Mouse (Mus musculus): ENCODE measurements around the gene Bach2.

The Bach2 gene

DNA sequence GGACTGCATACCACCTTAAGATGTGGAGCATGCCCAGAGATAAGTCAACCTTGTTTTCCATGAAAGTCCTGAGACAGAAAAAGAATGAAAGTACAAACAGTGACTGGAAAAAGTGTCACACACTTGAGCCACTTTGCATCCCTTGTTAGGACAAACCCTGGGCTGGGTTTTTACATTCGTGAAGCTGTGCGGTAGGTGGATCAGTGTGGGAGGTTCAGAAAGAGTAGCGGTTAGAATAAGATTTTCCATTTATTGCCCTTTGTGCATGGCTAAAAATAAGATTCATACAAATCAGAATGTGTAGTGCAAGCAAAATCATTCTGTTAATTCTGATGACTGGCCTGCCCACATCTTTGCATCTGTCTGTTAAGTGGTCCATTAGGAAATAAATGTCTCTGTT lies 187.0 kb downstream of the Bach2 start:
- no peak for DNase-seq (ENCODE audit: low read depth, low spot score)

DNA sequence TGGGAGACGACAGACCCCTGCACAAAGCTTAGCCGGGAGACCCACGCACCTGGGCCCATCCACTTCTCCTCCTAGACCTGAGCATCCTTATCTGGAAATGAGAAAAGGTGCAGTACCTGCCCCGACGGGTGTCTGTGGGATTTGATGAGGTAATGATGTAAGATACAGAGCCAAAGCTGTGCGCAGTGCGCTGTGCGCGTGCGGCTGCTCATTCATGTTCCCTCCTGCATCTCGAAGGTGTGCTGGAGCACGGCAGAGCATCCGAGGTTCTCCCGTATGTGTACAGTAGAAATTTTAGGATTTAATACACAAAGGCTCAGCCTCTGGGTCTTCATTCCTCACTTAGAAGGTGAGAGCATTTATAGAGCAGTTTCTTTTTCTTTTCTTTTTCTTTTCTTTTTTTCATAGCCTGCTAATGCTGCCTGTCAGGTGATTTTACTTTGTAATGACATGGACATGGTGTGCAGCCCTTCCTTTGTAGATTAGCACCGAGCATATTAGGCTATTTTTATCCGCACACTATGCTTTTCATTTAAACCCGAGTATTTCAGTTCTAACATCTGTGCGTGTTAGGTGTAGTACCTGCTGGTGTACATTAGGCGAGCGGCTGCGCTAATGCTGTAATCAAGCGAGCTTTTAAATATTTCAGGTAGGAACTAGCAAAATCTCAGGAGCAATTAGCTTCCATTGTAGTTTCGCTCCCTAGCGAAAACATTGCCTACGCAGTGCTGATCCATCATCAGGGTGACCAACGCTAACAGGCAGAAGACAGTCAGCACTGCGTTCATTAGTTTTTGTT lies 188.4 kb downstream of the Bach2 start:
- DNase-seq (ENCODE audit: low read depth, low spot score): peak; percentile 15

DNA sequence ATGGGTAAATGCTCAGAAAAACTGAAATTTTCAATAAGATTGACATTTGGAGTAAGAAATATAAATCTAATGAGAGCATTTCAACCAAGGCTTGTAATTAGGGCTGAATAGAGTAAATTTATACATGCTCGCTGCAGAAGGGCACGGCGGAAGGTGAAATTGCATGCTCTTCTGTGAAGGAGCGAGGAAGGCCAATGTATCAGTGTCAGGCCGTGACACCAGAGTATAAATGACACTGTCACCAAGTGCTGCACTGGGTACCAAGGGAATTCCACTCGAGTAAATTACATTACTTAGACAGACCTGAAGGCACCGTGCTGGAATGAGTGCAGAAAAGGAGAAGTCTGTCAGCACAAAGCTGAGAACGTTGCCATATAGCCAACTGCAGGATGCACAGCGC lies 190.1 kb downstream of the Bach2 start:
- no peak for DNase-seq (ENCODE audit: low read depth, low spot score)

DNA sequence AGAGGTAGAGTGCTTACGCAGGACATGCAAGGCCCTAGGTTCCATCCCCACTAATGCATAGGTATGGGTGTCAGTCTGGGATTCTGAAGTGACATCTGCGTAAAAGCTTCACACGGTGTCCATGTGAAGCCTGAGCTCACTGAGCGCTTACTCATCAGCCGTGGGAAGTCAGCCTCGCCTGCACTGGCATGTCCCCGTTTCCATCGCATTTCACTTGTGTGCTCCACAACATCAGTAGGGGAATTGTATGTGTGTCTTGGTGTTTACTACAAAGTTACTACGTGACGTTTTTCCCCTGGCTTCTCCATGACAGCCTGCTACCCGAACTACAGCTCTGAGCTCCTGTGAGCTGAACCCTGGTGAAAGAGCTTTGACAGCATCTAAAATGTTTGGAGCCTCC lies 191.5 kb downstream of the Bach2 start:
- DNase-seq (ENCODE audit: low read depth, low spot score): no peak

DNA sequence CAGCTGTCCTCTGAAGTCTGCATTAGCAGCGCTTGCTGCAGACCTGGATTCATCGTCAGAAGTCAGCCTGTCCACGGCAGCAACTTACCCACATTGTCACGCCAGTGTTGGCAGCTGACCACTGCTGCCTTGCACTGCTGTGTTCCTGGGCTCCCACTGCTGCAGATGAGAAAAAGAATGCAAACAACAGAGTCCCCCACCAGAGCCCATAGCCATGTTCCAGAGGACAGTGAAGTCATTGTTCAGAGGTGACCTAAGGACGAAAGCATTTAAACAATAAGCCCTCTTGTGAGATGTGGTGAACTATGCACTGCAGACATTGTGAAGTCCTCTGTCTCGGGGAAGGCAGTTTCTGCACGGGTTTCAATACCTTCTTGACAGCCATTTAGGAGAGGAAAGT lies 192.4 kb downstream of the Bach2 start:
- no peak for DNase-seq (ENCODE audit: low read depth, low spot score)

DNA sequence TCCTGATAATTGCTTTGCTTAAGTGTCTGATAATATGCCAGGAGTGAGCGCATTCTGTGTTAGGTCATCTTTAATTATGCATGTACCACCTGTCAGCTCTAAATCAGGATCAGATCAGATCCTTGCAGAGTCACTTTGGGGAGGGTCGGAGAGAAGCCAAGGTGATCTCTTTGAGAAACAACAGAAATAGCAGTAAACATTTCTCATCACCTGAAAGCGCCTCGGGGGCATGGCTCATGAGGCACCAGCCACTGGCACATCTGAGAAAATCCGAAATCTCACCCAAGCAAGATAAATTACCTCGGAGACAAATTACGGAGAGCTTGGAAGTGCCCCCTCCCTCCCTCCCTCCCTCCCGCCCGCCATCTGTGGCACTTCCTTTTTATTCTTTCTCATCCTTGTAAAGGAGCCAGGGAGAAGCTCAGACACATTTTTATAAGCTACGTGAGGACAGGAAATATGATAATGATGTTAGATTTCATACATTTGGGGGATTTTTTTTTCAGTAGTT lies 193.7 kb downstream of the Bach2 start:
- no peak for DNase-seq (ENCODE audit: low read depth, low spot score)

DNA sequence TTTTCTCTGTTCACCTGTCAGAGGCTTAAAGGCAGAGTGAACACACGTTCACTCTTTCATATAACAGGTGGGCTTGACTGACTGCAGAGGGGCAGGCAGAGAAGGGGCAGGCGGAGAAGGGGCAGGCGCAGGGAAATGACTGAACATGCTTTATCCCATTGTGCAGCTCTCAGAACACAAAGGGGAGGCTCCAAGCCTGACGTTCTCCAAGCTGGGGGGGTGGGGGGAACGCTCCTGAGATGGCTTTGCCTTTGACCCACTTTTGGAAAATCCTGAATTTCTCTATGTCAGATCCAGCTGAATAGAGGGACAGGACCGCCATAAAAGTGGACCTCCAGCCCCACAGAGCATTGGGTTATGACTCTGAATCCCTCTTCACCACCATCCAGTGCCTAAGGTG lies 194.3 kb downstream of the Bach2 start:
- no peak for DNase-seq (ENCODE audit: low read depth, low spot score)

DNA sequence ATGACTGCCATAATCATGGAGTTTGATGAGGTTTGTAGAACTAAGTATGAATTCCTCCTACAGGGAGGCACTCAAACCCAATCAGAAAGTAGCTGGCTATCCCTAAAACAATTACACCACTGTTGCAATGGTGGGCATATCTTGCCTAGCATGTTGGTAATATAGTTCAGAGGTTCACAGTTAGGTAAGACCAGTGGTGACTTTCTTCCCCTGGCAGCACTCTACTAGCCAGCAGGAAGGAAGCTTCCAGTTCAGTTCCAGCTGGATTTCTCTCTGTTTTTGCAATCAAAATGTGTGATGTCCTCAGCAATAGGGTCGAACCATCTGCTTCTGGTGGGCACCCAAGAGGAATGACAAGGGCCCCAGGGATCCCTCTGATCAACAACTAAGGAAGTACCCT lies 196.0 kb downstream of the Bach2 start:
- no peak for DNase-seq (ENCODE audit: low read depth, low spot score)

DNA sequence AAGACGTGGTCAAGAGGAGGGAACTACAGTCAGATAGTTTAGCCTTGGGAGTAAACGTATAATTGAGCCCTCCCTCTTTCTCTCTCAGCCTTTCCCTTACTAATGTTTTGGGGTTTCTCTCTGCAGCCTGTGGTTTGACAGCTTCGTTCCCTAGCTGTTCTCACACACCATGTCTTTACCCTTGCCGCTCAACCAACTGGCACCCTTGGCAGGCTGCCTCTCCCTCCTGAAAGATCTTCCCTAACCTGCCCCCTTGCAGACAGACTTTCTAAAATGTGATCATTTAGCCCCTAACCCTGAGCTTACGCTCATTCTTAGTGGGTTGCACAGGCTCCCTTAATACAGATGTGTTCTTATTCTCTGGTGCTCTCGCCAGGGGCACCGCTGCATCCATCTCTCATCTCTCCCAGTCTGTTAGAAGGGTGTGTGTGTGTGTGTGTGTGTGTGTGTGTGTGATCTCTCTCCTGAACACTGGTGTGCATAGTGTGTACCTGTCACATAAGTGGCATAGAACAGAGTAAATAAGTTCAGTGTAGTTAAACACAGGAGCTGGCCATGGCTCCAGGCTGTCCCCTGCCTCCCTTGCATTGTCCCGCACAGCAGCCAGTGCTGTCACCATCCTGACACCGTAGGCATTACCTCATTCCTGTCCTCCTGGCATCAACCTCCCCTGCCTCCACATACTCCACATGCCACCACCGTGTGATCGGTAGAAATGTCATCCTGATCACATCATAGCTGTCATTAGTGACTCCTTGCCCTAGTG lies 201.6 kb downstream of the Bach2 start:
- no peak for DNase-seq (ENCODE audit: low read depth, low spot score)

DNA sequence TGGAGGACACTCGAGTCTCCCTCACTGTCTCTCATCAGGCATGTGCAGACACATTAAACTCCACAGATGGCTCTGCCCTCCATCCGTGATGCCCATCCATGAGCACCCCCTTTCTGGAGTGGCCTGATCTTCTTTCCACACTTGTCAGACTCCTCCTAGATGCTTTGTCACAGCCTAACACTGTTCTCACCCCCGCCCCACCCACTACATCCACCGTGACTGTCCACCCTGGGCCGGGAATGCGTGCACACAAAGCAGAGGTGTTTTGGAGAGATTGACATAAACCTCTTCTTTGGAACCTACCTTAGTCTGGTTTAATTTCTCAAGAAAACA lies 202.1 kb downstream of the Bach2 start:
- no peak for DNase-seq (ENCODE audit: low read depth, low spot score)

DNA sequence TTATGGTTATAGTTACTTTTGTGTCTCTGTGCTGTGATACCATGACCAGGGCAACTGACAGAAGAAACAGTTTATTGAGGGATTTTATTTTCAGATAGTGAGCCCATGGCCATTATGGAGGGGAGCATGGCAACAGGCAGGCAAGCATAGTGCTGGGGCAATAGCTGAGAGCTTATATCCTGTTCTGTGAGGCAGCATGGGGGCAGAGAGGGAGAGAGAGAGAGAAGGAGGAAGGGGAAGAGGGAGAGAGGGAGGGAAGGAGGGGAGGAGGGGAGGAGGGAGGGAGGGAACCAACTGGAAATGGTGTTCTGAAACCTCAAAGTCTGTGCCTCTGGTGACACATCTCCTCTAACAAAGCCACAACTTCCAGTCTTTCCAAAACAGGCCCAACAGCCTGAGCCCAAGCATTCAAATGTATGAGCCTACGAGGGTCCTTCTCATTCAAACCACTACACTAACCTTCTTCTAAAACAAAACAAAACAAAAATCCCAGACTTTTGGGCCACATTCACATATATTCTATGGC lies 206.1 kb downstream of the Bach2 start:
- no peak for DNase-seq (ENCODE audit: low read depth, low spot score)

DNA sequence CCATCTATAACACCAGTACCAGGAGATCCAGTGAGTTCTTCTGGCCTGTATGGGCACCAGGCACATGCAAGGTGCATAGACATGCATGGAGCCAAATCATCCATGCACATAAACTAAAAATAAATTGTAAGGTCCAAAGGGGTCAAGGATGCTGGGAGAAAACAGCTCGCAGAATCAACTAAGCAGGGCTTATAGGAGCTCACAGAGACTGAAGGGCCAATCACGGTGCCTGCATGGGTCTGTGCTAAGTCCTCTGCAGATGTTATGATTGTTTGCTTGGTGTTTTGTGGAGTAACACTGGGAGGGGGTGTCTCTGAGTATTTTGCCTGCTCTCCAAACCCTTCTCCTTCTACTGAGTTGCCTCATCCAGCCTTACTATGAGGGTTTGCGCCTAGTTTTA lies 209.2 kb downstream of the Bach2 start:
- no peak for DNase-seq (ENCODE audit: low read depth, low spot score)

DNA sequence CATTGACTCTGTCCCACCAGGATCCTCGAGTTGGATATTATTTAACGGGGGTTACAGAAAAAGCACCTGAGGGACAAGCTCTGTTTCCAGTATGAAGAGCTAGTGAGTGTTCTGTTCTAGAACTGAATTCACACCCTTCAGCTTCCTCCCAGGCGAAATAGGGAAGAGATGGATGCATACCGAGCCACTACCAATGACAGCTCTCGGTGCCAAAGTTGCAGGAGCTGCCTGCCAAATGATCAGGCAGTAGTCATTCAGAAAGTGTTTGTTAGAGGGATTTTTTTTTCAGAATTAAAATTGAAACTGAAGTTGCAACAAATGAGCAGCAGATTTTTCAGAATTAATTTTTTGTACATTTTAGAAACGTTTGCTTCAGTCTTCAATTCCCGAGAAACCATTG lies 223.4 kb downstream of the Bach2 start:
- DNase-seq (ENCODE audit: low read depth, low spot score): no peak

DNA sequence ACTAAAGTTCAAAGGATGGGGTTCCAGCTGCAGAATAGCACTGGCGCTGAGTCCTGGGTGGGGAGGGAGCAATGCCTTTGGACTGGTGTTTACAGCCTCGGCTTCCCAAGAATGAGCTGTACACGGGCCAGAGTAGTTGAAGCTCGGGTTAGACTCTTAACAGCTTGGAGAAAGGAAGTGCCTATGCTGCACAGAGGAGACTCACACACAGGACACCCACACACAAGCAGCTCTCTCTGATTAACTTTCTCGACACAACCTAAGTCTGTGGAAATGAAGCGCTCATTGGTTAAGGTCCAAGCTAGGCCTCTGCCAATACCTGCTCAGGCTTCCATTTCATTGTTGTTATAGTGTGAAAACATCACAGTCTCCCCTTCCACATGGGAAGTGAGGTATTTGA lies 224.5 kb downstream of the Bach2 start:
- DNase-seq (ENCODE audit: low read depth, low spot score): no peak

DNA sequence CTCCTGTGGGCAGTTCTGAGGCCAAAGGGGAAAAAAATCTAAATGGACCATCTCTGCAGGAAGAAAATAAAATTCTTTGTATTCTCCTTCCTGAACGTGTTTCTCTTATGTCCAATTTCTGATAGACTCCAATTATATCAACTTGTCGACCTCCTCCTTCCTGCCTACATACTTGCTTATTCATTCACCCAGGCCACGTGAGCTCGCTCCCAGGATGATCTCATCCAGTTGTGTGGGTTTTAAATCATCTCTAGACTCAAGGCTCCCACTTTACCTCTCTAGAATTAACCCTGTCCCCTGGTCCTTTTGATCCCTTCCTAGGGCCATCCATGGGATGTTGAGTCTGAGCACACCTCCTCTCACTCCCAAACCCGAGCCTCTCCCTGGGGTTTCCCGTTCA lies 225.9 kb downstream of the Bach2 start:
- DNase-seq (ENCODE audit: low read depth, low spot score): no peak

DNA sequence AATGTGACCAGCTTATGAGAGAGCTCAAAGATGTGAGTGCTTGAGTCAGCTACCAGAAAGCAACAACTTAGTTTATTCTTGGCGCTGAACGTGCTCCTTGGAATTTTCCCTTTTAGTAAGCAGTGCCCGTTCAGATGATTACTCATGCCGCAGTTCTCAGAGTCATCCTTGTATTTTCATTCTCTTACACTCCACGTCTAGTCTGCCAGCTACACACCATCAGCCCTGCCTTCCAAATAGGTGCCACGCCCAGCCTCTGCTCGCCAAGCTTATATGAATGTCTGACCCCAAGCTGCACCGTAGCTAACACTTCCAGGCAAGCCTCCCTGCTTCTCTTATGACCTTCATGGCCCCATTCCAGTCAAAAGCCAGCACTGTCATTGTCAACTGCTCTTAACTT lies 227.4 kb downstream of the Bach2 start:
- peak; percentile 21 for DNase-seq (ENCODE audit: low read depth, low spot score)

DNA sequence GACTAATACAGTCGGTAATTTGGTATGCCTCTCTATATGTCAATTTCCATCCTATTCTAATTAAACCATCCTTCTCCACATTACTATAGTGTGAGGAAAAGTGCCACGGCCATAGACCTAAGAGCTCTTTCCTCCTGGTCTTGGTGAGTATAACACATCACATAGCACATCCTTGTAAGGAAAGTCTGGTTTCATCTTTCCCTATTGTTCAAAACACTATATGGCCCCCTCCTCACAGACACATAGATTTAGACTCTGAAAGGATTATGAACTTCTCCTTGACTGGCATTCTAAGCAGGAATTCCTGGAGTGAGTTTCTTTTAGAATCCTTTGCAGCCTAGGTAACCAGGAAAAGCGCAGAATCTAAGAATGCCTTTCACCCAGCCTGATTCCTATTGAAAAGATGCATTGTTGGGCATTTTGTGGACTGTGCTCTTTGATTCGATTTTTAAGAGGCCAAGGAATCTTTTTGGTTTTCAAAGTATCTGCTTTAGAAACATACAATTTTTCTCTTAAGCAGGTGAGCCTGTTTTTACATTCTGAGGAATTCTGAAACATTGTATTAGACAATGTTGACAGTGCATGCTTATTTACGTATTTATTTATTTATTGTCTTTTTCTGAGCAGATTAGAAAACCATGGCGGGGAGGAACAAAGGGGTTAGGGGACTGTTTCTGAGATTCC lies 239.5 kb downstream of the Bach2 start:
- DNase-seq (ENCODE audit: low read depth, low spot score): no peak

DNA sequence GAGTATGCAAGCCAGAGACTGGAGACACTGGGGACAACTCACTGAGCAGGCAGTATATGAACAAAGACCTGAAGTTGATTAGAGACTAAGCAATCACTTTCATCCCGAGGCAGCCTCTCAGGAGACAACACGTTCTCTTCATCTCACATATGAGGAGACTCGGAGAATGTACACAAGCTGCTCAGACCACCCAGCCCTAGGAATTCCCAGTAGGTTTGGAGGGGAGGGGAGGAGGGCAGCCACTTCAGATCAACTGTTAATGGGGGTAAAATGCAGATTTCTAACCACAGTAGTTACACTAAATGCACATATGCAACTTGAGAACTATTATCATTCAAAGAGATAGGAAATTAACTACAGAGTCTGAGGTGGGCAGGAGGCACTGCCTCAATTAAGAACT lies 240.6 kb downstream of the Bach2 start:
- DNase-seq (ENCODE audit: low read depth, low spot score): peak; percentile 26

DNA sequence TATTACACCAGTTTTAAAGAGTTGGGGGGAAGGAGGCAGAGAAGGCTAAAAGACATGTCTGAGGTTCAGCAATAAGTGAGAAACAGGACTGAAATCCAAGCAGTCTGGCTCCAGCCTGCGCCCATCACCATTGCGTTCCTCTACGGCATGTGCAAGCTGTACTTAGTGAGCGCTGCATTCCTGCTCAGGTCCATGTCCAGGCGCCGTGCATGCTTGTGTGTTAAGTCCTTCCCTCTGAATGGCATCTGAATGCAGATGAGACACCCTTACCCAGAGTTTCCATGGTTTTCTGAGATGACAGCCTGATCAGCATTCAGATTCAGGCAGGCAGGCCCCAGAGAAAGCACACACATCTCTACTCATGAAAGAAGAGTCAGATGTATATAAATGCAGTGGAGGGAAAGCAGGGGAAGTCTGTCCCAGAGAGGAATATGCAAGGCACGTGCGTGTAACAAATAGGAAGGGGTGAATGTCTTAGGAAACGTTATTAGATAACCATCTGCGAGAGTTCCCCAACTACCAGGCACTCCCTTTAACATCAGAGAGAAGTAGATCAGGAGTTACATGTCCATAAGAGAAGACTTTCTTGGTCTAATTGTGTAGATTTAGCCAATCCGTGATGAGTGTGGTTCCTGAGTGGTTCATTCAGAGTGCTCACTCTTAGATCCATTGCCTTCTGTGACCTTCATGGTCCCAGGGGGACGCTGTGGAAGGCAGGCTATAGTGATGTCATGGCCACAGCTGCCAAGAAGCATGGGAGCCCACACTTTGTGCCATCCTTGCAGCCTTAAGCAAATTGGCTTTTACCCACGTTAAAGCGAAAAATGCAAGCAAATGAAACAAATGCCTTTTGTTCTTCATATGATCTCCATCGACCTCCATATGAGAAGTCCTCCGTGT lies 241.4 kb downstream of the Bach2 start:
- peak; percentile 14 for DNase-seq (ENCODE audit: low read depth, low spot score)

DNA sequence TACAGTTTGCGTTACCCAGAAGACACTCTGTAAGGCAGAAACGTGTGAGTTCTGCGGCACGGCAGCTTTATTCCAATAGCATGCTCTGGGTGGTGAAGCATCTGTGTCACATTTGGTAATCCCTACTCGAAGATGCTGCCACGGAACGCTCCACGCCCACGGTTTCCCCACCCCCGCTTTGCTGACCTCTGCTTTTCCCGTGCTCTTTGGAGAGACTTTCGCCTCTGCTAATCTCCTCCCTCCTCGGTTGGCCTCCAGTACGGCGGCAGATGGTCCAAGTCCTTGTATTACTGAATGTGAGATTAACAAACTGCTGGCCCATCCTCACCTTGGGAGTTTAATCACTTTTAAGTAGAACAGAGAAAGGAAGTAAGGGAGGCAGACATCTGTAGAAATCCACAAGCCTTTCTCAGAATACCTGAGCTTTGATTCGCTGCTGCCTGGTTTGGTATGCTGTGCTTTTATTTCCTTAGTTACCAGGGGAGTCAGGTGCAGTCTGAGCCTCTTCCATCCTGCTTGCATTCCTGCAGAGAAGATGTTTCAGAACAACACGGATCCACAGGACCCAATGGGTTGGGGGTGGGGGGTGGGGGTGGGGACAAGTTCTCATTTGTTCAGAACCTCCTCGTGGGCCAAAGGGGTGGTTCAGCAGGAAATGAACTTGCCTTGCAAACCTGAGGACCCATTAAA lies 242.9 kb downstream of the Bach2 start:
- DNase-seq (ENCODE audit: low read depth, low spot score): peak; percentile 58

DNA sequence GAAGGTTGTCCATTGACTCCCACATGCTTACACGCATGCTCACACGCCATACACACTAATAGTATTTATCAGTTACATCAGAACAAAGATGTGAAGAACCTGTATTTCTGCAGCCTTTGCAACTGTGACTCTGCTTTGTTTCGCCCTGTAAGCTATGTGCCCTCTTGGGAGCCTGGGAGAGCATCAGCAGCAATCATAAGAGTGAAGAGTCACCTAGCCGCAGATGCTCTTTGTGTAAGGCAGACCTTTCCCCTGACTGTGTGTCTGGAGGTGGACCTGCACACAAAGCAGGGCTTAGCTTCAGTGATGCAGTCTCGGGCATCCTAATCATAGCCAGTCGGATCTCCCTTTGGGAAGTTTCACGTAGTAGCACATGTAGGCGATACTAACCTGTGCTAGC lies 243.5 kb downstream of the Bach2 start:
- no peak for DNase-seq (ENCODE audit: low read depth, low spot score)
